Mouse (Mus musculus) kidney, postnatal 4 days (tissue): ENCODE data around the gene Yy2.
A peak's percentile ranks its signal among the peaks of the same experiment; 100 is the strongest.

Source experiments
- DNase-seq, 2 experiments: peaks; one replicate each; pipeline ENCODE4 v3.0.0; 2021; ENCODE audit warnings: mixed read lengths in 2 of 2

Yy2 gene

GRCm38 (mm10) chrX:157568840-157569239 lies at the start of gene Yy2:
Gene Yy2, minus strand, starts transcription at chrX:157568985.
- no peak for DNase-seq

GRCm38 (mm10) chrX:157612894-157613293 lies 44.1 kb upstream of the Yy2 start:
- peak in 1 of 2 experiments; percentile 8 for DNase-seq

GRCm38 (mm10) chrX:157601450-157601849 lies 32.7 kb upstream of the Yy2 start:
- DNase-seq, result peak; percentile 16 to 45

GRCm38 (mm10) chrX:157598186-157598996 lies 29.6 kb upstream of the Yy2 start, which contains the start of gene Mbtps2:
Gene Mbtps2, minus strand, starts transcription at chrX:157598715.
- DNase-seq, result peak; percentile 75 to 87

GRCm38 (mm10) chrX:157597585-157598185 lies 28.9 kb upstream of the Yy2 start:
- DNase-seq, result no peak

GRCm38 (mm10) chrX:157596802-157597201 lies 28.0 kb upstream of the Yy2 start:
- DNase-seq, result no peak

GRCm38 (mm10) chrX:157595927-157596326 lies 27.1 kb upstream of the Yy2 start:
- DNase-seq, result no peak

- DNase-seq, result no peak
Measured at GRCm38 (mm10) chrX:157594606-157595005, 25.8 kb upstream of the Yy2 start.

- no peak for DNase-seq
Measured at GRCm38 (mm10) chrX:157587001-157587400, 18.2 kb upstream of the Yy2 start.

GRCm38 (mm10) chrX:157586397-157586796 lies 17.6 kb upstream of the Yy2 start:
- DNase-seq, result no peak

- no peak for DNase-seq
Measured at GRCm38 (mm10) chrX:157579108-157579614, 10.4 kb upstream of the Yy2 start.

GRCm38 (mm10) chrX:157574683-157575082 lies 5.9 kb upstream of the Yy2 start:
- no peak for DNase-seq

- DNase-seq, result peak; percentile 2 to 18
Measured at GRCm38 (mm10) chrX:157563794-157564193, 5.0 kb downstream of the Yy2 start.

- peak; percentile 1 to 7 for DNase-seq
Measured at GRCm38 (mm10) chrX:157547082-157547481, 21.7 kb downstream of the Yy2 start.
